Mouse (Mus musculus) bone marrow, adult 2 months (tissue): ENCODE results near the gene Gm17555. TPM values are rescaled to one million over a fixed set of nuclear protein-coding genes. Genes with fewer than 3 reads are reported as not detected.

ENCODE experiments used
- H3K27ac ChIP-seq: fragments of 200-500 bp; 2 replicates; pipeline ENCODE4 v1.5.1; 2012; ENCODE audit warnings: low read depth, mild to moderate bottlenecking, control low read depth, inconsistent platforms, low read length; ENCODE audit not compliant: control insufficient read depth, poor library complexity, insufficient read depth
- H3K4me1 ChIP-seq: fragments of 200-500 bp; 2 replicates; pipeline ENCODE4 v1.6.1; 2011; ENCODE audit warnings: low read length; ENCODE audit not compliant: control insufficient read depth, insufficient read depth
- H3K4me3 ChIP-seq: fragments of 200-500 bp; replicated peaks from 2 replicates; pipeline ENCODE3; 2011; ENCODE audit warnings: mild to moderate bottlenecking, low read depth, low read length, control low read depth; ENCODE audit not compliant: control insufficient read depth
- CTCF ChIP-seq: fragments of 200-500 bp; IDR thresholded peaks from 2 replicates; pipeline ENCODE4 v1.5.1; 2011; ENCODE audit warnings: low read length, control low read depth; ENCODE audit not compliant: control insufficient read depth, insufficient read depth
- POLR2A ChIP-seq: fragments of 200-500 bp; IDR thresholded peaks from 2 replicates; pipeline ENCODE4 v1.6.1; 2011; ENCODE audit warnings: low read depth, mild to moderate bottlenecking, control low read depth, low read length, borderline replicate concordance; ENCODE audit not compliant: control insufficient read depth
- WGBS: fragments of 180-500 bp; shearing (Covaris S2); methylation state at CpG from one replicate; pipeline ENCODE4 v1.1.7; 2018; 5-methylcytosine and 5-hydroxymethylcytosine counted together
- polyA plus RNA-seq: library from polyadenylated mRNA; stranded (reverse); fragments of >200 nt; gene quantifications from 2 replicates; pipeline ENCODE4 v1.2.4, GENCODE M21; 2011; ENCODE audit warnings: low replicate concordance; ENCODE audit not compliant: missing spikeins, insufficient read depth, insufficient read length

Gm17555 gene
- polyA plus RNA-seq, 1 experiment = not detected

DNA sequence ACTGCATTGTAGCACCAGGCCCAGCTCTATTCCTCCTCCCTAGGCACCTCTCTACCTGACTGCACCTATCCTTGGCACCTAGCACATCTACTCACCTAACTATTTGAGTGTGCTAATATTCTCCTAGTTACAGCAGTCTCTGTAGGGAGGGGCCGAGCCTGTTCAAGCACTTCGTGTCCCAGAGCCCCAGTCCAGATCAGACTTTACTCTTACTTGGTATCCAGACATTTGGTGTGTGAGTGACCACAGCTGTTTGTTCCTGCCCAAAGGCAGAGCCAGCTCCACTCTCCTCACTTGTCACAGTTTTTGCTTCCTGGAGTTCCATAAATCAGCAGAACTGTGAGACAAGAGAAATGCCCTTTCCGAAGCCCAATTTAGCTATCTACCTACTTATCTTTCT, 15.9 kb upstream of the Gm17555 start:
- WGBS = 89% methylated on average over 3 of the region's 3 CpGs
- H3K4me1 ChIP-seq = no peaks in the 10 kb centered on the region
- no peak overlapping the region for H3K27ac ChIP-seq
- no peak overlapping the region for H3K4me3 ChIP-seq
- no peak for TF ChIP-seq CTCF
- TF ChIP-seq POLR2A = no peak

DNA sequence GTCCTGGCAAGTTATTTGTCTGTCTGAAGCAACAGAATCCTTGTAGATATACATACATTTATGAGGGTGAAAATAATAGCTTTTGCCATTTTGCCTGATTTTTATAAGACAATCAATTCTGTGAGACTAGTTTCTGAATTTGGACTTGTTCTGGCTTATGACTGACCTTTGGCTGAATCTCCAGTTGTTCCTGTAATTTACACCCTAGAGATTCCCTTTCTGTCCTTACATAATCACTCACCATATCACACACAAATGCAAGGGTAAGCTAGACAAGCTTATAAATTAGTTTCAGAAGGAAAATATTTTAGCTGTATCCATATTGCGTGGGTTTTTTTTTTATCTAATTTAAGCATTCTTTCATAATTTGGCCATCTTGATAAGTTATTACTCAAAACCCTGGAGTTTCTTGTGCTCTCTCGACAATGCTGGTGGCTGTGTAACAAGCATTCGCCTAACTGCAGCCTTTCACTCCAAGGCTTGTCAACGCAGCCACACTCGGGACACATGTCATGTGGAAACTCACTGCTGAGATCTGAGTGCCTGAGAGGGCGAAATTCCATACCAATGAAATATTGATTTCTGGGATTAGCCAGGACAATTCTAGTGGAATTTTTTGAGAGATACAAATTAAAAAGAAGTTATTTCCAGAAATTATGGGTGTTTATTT, 3.8 kb upstream of the Gm17555 start:
- 81% methylated on average over 6 of the region's 6 CpGs for WGBS
- TF ChIP-seq POLR2A (no peak), CTCF (no peak)
- Histone ChIP-seq H3K4me3 (no peak overlapping the region), H3K4me1 (no peaks in the 10 kb centered on the region), H3K27ac (no peak overlapping the region)

DNA sequence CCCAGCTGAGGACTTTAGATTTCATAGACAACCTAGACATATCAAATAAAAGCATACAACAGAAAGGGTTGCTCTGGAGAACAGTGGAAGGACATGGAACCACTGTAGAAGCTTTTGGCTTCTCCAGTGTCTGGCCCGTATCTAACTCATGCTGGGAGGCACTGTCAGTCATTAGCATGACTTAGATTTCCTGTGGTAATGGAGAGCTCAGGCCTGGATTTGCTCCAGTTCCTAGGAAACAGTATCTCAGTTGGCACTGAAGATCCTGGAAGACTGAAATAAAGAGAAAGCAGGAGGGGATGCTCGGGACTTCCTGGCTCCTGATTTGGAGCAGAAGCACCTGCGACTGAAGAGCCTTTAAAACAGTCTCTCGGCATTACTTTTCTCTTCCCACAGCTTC, 12.7 kb downstream of the Gm17555 start:
- WGBS = 56% methylated on average over 4 of the region's 4 CpGs
- TF ChIP-seq CTCF = no peak
- no peak overlapping the region for H3K27ac ChIP-seq
- H3K4me3 ChIP-seq = no peak overlapping the region
- H3K4me1 ChIP-seq = no peaks in the 10 kb centered on the region

DNA sequence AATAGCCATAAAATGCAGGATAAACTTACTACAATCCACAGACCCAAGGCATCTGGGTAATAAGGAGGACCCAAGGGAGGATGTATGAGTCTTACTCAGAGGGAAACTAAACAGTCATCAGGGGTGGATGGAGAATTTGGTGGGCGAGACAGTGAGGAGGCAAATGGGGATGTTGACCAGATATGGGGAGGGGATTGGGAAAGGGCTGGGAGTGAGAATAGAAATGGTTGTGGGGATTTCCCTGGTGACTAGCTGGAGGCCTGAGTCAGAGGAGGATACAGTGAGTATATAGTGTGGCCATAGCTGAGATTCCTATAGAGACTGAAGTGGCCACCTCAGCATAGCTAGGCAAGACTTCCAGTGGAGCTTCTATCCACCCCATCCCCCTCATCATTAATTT, 16.8 kb downstream of the Gm17555 start:
- no peak for TF ChIP-seq POLR2A
- H3K27ac ChIP-seq = no peak overlapping the region
- no peaks in the 10 kb centered on the region for H3K4me1 ChIP-seq
- WGBS = 77% methylated on average over 1 of the region's 1 CpGs
- H3K4me3 ChIP-seq = no peak overlapping the region

DNA sequence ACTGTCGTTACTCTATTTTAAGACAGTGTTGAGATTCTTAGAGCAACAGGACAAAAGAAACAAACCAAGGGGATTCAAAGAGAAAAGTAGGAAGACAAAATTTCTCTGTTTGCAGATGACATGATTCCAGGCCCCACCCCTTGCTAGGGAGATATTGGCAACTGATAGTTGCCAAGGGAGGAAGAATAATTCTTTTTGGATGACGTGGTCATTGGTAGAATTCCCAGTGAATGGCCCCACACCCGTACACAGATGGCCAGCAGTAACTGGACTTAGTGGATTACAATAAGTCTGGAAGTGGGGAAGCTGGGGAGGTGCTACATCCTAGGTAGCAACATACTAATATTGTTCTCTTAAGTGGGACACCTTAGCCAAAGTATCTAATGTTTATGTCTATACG, 22.0 kb downstream of the Gm17555 start:
- Histone ChIP-seq H3K27ac (no peak overlapping the region), H3K4me1 (no peaks in the 10 kb centered on the region), H3K4me3 (no peak overlapping the region)
- TF ChIP-seq POLR2A (no peak), CTCF (no peak)
- 79% methylated on average over 4 of the region's 4 CpGs for WGBS

DNA sequence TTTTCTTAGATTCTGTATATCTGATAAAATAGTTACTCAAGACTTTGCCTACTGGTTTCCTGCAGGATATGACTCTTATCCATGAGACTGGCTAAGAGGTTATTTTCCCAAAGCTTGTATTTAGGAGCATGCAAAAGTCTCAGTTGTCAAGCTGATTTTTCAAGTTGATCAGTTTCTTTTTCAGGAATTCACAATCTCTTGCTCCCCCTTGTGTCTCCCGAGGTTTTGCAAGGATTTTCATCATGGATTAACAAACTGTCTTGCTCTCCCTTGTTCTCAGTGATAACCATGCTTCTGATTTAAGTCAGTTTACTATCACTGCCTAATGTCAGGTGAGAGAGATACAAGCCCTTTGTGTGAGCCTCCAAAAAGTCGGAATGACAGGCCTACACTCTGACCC, 30.5 kb downstream of the Gm17555 start:
- WGBS = 53% methylated on average over 2 of the region's 2 CpGs
- TF ChIP-seq POLR2A (no peak), CTCF (no peak)
- no peak overlapping the region for H3K27ac ChIP-seq
- no peaks in the 10 kb centered on the region for H3K4me1 ChIP-seq
- no peak overlapping the region for H3K4me3 ChIP-seq

DNA sequence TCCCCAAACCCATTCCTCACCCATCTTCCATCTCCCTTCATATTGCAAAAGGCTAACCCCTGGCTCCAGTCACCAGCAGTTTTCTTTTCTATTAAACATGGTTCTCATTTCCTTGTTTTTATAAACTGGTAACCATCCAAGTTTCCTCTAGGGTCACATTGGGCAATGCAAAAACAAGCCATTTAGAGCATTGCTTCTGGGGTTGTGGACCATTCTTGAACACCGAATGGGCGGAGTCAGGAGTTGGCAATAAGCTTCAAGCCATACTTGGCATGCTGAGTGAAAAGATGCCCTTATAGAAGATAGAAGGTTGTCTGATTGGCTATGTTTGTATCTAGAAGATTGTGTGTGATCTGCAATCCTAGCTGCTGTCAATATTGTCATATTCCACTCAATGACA, 33.6 kb downstream of the Gm17555 start:
- no peak for TF ChIP-seq CTCF
- 84% methylated on average over 2 of the region's 2 CpGs for WGBS
- Histone ChIP-seq H3K27ac (no peak overlapping the region), H3K4me1 (no peaks in the 10 kb centered on the region; the same call in 1 of the 2 replicates), H3K4me3 (no peak overlapping the region)

DNA sequence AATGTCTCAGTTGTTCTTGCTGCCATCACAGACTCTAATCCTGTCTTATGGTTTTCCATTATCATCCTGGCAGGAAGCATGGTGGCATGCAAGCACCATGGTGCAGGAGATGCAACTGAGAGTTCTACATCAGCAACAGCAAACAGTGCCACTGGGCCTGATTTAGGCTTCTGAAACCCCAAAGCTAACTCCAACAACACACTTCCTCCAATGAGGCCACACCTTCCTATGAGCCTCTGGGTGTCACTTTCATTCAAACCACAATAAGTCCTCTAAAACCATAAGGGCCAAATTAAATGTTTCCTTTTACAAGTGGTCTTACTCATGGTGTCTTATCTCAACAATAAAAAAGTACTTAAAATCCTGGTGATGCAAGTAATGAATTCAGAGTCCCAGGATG, 37.3 kb downstream of the Gm17555 start:
- Histone ChIP-seq H3K27ac (no peak overlapping the region), H3K4me1 (no peaks in the 10 kb centered on the region; the same call in 1 of the 2 replicates), H3K4me3 (no peak overlapping the region)
- TF ChIP-seq POLR2A (no peak), CTCF (no peak)

Other genes with a start within 250 kb of the Gm17555 start
- 0.95 and 1.1 TPM in 2 replicates for gene Fgf7, start 180.4 kb upstream of the Gm17555 start, polyA plus RNA-seq
- not detected in 2 replicates for gene Fam227b, start 63.1 kb upstream of the Gm17555 start, polyA plus RNA-seq
- 11.7 and 12.1 TPM in 2 replicates for gene Dtwd1, start 63.0 kb upstream of the Gm17555 start, polyA plus RNA-seq